Mouse (Mus musculus): Measurements from ENCODE around the gene Ropn1. TPM values are rescaled to one million over a fixed set of nuclear protein-coding genes. Genes with fewer than 3 reads are reported as not detected.

The Ropn1 gene
- polyA plus RNA-seq, 1 experiment from 2014 or later = not detected

Other genes starting within 250 kb of the Ropn1 start
- 20.0 and 23.7 TPM in 2 replicates for gene Kalrn, start 76.4 kb upstream of the Ropn1 start, polyA plus RNA-seq (2015; fragmentation: Nextera tagmentation; extraction: Ambion mirVana)
- gene Ccdc14, start 40.7 kb downstream of the Ropn1 start, polyA plus RNA-seq (2015; fragmentation: Nextera tagmentation; extraction: Ambion mirVana) = 2.9 and 3.9 TPM in 2 replicates
- gene Mylk, start 95.3 kb downstream of the Ropn1 start, polyA plus RNA-seq (2015; fragmentation: Nextera tagmentation; extraction: Ambion mirVana) = 4.5 and 31.5 TPM in 2 replicates